Mouse (Mus musculus): Measurements from ENCODE around the gene Bdh1. TPM values are rescaled to one million over a fixed set of nuclear protein-coding genes. Genes with fewer than 3 reads are reported as not detected.

Gene Bdh1
- polyA plus RNA-seq, 1 experiment from 2014 or later: 67.7 TPM

DNA sequence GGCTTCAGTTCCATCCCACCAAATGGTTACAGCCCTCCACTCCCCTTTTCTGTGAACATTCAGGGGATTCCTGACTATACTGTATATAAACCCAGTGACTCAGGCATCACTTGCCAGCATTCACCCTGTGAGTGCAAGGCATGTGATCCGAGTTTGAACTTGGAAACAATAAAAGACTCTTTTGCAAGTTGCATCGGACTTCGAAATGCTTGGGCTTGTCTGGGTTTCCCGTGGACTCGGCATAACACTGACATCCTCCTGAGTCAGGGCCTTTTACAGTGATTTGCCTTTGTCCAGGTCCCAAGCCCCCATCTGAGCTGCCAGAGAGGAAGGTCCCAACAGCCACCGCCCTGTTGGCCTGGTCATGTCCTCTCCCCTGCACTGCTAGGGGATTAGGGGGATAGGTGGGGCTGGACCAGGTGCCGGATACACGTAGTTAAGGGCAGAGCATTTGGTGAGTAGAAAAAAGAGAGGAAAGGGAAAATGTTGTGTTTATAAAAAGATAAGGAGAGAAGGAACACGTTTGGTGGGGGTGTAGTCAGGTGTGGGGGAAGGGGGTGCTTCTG, 6.1 kb upstream of the Bdh1 start:
- no peaks in the 10 kb centered on the region for H3K27me3 ChIP-seq (replicated peaks)
- no peak for ATAC-seq (ENCODE audit: low FRiP score, low read depth)
- no peak overlapping the region for H3K4me2 ChIP-seq (replicated peaks)
- H3K9me3 ChIP-seq: no peaks in the 10 kb centered on the region
- no peak overlapping the region for H3K9ac ChIP-seq
- H3K4me3 ChIP-seq: no peak overlapping the region
- H3K36me3 ChIP-seq: no peaks in the 10 kb centered on the region
- WGBS: 63% methylated on average over 9 of the region's 9 CpGs
- H3K4me1 ChIP-seq: no peaks in the 10 kb centered on the region
- H3K27ac ChIP-seq: no peak overlapping the region

DNA sequence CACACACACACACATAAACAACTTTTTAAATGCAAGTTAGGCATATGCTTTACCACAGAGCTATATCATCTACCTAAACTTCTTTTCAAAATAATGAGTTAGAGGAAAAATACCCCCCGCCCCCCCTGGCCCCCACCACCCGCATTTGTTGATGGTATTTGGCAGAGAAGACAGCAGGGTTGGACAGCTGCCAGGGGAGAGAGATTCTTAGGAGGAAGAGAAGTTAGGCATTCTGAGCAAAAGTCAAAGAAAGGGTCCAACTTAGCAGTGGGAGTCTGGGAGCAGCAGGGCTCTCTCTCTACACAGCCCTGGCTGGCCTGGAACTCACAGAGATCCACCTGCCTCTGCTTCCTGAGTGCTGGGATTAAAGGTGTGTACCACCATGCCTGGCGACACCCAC, 3.4 kb upstream of the Bdh1 start:
- Histone ChIP-seq H3K4me3 (no peak overlapping the region), H3K27ac (no peak overlapping the region), H3K9ac (no peak overlapping the region), H3K27me3 (replicated peaks) (no peaks in the 10 kb centered on the region), H3K36me3 (no peaks in the 10 kb centered on the region), H3K4me2 (replicated peaks) (no peak overlapping the region), H3K4me1 (no peaks in the 10 kb centered on the region), H3K9me3 (no peaks in the 10 kb centered on the region)
- WGBS: 80% methylated on average over 3 of the region's 3 CpGs
- ATAC-seq (ENCODE audit: low FRiP score, low read depth): no peak

DNA sequence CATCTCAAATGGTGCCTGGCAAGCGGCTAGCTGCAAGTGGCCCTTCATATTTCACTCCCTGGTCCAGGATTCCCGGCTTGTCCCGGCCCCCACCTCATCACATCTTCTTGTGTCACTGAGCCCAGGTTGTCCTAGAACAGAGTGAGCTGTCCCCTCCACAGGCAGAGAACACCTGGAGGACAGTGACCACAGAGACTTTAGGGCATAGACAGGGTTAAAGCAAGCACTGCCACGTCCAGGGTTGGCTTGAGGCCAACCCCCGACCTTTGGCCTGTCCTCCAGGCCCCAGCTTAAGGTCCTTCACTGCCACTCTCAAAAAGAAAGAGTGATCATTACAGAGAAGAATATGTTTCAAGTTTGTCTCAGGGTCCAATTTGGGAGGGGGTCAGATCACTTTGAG, 2.6 kb upstream of the Bdh1 start:
- WGBS: 78% methylated on average over 5 of the region's 5 CpGs
- Histone ChIP-seq H3K27ac (no peak overlapping the region), H3K4me2 (replicated peaks) (no peak overlapping the region), H3K9me3 (no peaks in the 10 kb centered on the region), H3K36me3 (no peaks in the 10 kb centered on the region), H3K4me1 (no peaks in the 10 kb centered on the region), H3K9ac (no peak overlapping the region), H3K4me3 (no peak overlapping the region), H3K27me3 (replicated peaks) (no peaks in the 10 kb centered on the region)
- ATAC-seq (ENCODE audit: low FRiP score, low read depth): no peak

DNA sequence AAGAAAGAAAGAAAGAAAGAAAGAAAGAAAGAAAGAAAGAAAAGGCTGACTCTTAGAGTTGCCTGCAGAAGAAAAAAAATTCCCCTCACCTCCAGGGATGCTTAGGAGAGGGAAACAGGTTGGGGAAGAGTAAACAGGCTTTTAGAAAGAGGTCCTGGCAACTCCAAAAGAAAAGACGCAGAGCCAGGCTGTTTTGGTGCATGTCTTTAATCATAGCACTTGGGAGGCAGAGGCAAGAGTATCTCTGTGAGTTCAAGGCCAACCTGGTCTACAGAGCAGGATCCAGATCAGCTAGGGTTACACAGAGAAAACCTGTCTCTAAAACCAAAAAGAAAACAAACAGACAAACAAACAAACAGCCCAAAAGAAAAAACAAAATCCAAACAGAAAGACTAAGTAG, 642 bp downstream of the Bdh1 start:
- H3K27ac ChIP-seq: no peak overlapping the region
- 63% methylated on average over 1 of the region's 1 CpGs for WGBS
- no peak overlapping the region for H3K4me2 ChIP-seq (replicated peaks)
- no peak overlapping the region for H3K9ac ChIP-seq
- H3K4me3 ChIP-seq: no peak overlapping the region
- peaks cover 5% of the 10 kb centered on the region; the same call in 1 of the 2 replicates for H3K27me3 ChIP-seq (replicated peaks)
- no peaks in the 10 kb centered on the region for H3K4me1 ChIP-seq
- ATAC-seq (ENCODE audit: low FRiP score, low read depth): no peak
- no peaks in the 10 kb centered on the region for H3K36me3 ChIP-seq
- no peaks in the 10 kb centered on the region for H3K9me3 ChIP-seq

DNA sequence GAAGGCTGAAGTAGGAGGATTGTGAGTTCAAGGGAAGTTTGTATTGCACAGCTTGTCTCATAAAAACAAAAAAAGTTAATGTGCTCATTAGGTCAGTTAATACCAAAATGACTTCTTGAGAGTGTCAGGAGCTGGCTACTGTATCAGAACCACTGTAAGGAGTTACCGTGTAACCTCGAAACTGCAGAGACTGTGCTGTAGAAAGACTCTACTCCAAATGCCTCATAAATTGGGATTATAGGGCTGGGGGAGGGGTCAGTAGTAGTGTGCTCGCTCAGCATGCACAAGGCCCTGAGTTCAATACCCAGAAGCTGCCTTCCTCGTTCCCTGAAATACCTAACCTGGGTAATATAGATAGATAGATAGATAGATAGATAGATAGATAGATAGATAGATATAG, 1.3 kb downstream of the Bdh1 start:
- Histone ChIP-seq H3K27me3 (replicated peaks) (peaks cover 5% of the 10 kb centered on the region; the same call in 1 of the 2 replicates), H3K36me3 (no peaks in the 10 kb centered on the region), H3K4me1 (no peaks in the 10 kb centered on the region), H3K4me2 (replicated peaks) (no peak overlapping the region), H3K27ac (no peak overlapping the region), H3K9ac (no peak overlapping the region), H3K9me3 (no peaks in the 10 kb centered on the region), H3K4me3 (no peak overlapping the region)
- no peak for ATAC-seq (ENCODE audit: low FRiP score, low read depth)
- WGBS: 91% methylated on average over 4 of the region's 4 CpGs

DNA sequence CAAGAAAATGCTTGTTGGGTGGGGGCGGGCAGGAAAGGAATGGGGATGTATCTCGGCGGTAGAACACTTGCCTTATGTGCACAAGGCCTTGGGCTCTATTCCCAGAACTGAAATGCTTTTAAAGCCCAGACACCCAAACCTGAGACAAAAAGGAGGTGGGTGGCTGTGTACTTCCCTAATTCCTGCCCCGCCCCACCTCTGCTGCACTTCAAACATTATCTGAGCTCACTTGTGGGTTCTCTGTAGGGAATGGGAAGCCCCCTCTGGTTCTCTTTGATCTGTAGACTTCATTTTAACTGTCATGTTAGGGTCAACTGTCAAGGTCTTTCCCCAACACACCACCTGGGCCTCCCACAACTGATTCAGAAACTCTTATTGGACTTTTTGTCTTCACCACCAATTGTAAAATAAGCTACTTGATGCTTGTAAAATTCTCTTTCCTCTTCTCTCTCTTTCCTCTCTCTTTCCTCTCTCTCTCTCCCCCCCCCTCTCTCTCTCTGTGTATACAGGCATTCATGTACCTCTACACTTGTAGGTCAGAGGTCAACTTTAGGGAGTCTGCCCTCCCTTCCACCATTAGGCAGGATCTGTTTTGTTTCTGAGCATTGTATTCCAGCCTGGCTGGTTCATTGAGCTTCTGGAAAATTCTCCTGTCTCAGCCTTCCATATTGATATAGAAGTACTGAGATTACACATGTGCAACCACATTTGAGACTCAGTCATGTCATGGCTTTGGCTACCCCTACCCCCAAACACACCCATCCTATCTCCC, 2.5 kb downstream of the Bdh1 start:
- Histone ChIP-seq H3K27ac (no peak overlapping the region), H3K27me3 (replicated peaks) (peaks cover 5% of the 10 kb centered on the region; the same call in 1 of the 2 replicates), H3K9me3 (no peaks in the 10 kb centered on the region), H3K4me1 (no peaks in the 10 kb centered on the region), H3K9ac (no peak overlapping the region), H3K4me2 (replicated peaks) (no peak overlapping the region), H3K36me3 (no peaks in the 10 kb centered on the region), H3K4me3 (no peak overlapping the region)
- no peak for ATAC-seq (ENCODE audit: low FRiP score, low read depth)
- WGBS: 89% methylated on average over 4 of the region's 4 CpGs

DNA sequence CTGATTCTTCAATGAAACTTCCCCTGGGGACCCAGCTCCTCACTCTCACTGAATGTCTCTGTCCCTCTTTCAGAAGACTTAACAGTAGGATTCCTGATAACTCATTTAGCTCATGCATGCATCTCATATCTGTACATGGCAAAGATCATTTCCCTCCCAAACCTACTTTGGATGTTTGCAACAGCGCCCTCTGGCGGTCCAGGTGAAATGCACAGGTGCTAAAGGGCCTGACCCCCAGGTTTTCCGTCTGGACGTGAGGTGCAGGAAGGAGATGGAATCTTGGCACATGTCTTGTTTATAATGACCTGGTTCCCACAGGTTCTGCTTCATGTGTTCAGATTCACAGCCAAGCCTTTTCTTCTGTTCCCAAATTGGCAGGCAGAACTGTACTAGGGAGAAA, 3.4 kb downstream of the Bdh1 start:
- no peak for ATAC-seq (ENCODE audit: low FRiP score, low read depth)

DNA sequence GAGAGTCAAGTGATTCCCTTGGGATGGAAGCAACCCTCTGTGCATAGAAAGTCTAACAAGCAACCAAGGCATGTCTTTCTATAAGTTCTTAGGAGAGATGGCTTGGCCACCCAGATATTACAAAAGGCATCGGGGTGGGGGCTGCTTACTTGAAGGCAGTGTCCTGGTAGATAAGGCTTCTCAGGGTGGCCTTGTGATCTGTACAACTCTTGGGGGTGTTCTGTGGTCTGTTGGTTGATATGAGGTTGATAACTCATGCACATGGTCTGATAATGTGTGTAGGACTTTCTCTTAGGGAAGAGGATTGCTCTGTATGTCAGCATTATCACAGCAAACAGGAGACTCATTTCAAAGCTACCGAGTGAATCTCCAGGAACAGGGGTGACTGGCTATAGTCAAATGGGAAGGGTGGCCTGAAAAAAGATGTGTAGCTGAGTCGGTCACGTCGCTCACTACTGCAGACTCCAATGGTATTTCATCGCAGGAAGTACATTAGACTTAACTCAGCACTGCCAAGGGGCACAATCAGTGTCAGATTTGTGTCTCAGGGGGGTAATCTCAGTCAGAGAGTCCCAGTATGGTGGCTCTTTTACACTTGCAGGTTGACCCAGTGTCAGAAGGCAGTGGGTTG, 4.5 kb downstream of the Bdh1 start:
- no peaks in the 10 kb centered on the region for H3K9me3 ChIP-seq
- no peak overlapping the region for H3K9ac ChIP-seq
- no peak for ATAC-seq (ENCODE audit: low FRiP score, low read depth)
- 88% methylated on average over 6 of the region's 6 CpGs for WGBS
- peaks cover 5% of the 10 kb centered on the region; the same call in 1 of the 2 replicates for H3K27me3 ChIP-seq (replicated peaks)
- H3K36me3 ChIP-seq: no peaks in the 10 kb centered on the region
- H3K4me2 ChIP-seq (replicated peaks): no peak overlapping the region
- H3K4me1 ChIP-seq: 0 out of 2 replicates have a peak, but pooled peaks cover 3% of the 10 kb centered on the region
- no peak overlapping the region for H3K4me3 ChIP-seq
- no peak overlapping the region for H3K27ac ChIP-seq

More for the DNA sequence above, 3.4 kb downstream of the Bdh1 start:
- WGBS: 3% methylated on average over 4 of the region's 4 CpGs
- H3K9me3 ChIP-seq: no peaks in the 10 kb centered on the region
- H3K36me3 ChIP-seq: no peaks in the 10 kb centered on the region
- H3K27ac ChIP-seq: no peak overlapping the region
- H3K9ac ChIP-seq: no peak overlapping the region
- H3K27me3 ChIP-seq (replicated peaks): peaks cover 5% of the 10 kb centered on the region; the same call in 1 of the 2 replicates
- no peak overlapping the region for H3K4me3 ChIP-seq
- no peak overlapping the region for H3K4me2 ChIP-seq (replicated peaks)
- 0 out of 2 replicates have a peak, but pooled peaks cover 1% of the 10 kb centered on the region for H3K4me1 ChIP-seq

DNA sequence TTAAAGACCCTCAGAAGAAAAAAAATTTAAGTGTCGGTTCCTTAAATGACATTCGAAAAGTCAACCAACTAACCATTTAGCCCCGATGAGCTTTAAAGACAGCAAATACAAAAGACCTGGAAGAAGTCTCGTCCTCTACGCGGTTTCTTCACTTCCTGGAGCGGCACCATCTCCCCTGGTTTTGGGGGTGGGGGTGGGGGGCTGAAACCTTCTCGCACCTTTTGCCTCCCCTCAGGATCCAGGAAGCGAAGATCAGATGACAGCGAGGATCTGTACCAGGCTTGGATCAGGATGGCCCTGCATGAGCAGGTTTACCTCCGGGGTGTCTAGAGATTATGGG, 6.2 kb downstream of the Bdh1 start:
- H3K4me1 ChIP-seq: peaks cover 3% of the 10 kb centered on the region; the same call in 1 of the 2 replicates
- H3K9me3 ChIP-seq: no peaks in the 10 kb centered on the region
- H3K27me3 ChIP-seq (replicated peaks): peaks cover 5% of the 10 kb centered on the region; the same call in 1 of the 2 replicates
- peak overlapping the region; percentile 92 for H3K27ac ChIP-seq
- H3K4me3 ChIP-seq: peak overlapping the region; percentile 61
- peak overlapping the region; percentile 67 for H3K4me2 ChIP-seq (replicated peaks)
- H3K36me3 ChIP-seq: no peaks in the 10 kb centered on the region
- no peak for ATAC-seq (ENCODE audit: low FRiP score, low read depth)
- H3K9ac ChIP-seq: peak overlapping the region; percentile 81
- 4% methylated on average over 11 of the region's 11 CpGs for WGBS

DNA sequence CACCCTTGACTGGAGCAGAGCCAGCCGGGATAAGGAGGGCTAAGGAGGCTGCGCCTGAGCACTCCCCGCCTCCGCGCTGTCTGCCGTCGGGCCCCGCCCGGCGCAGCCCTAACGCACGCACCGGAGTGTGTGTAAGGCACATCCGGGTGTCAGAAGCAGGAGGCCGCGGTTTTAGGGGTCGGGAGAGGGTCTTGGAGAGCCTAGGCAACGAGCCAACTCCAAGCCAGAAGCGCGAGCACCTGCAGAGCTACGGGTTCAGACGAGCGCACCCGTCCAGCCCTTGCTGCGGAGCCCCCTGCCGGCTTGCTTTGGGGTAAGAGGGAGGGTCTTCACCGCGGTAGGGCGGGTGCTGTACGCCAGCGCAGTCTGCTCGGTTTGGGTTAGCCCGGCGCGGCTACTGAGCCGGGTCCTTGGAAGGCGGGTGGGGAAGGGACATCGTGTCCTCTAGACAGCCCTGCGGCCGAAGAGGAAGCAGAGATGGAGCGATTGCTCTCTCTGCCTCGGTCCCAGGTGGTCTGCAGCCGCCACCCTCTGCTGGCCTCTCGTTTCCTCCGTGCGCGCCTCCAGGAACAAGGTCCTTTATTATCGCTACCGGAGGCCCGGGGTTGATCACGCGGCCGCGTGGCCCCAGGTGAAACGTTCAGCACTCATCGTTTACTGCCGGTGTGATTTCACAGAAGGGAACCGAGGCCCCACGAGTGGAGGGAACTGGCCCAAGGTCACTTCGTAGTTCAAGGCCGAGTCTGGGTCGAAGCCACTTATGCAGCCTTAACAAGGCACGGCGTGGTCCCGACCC, 6.8 kb downstream of the Bdh1 start:
- Histone ChIP-seq H3K36me3 (no peaks in the 10 kb centered on the region), H3K27me3 (replicated peaks) (peaks cover 5% of the 10 kb centered on the region; the same call in 1 of the 2 replicates)
- under 1% methylated on average over 65 of the region's 65 CpGs for WGBS

DNA sequence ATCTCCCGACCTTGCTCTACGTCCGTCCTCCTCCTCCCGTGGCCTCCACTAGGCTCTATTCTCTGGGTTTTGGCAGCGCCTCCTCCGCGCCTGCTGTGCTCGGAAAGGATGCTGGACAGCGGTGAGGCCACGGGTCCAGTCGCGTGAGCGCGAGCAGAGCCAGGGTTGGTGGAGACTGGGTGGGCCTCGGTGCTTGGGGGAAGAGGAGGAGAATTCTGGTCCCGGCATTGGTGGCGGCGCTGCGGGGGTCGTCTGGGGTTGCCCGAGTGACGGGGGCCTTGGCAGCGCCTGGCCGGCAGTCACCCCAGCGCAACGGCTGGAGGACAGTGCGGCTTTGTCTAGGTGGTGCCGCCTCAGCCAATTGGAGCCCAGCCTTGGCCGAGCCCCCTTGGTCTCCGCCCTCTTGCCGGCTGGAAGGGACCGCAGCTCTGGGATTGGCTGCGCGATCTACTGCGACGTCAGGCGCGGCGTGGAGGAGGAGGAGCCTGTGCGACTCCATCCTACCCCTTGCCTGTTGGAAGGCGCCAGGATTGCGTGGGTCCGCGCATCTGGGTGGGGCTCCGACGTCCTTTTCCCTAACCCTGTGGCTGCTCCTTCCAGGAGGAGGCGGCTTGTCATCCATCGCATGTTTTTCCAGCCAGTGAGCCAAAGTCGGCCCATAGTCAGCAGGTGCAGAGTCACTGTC, 7.5 kb downstream of the Bdh1 start:
- H3K4me1 ChIP-seq: peaks cover 12% of the 10 kb centered on the region; the same call in 1 of the 2 replicates
- H3K27ac ChIP-seq: peak overlapping the region; percentile 92
- no peaks in the 10 kb centered on the region for H3K36me3 ChIP-seq
- ATAC-seq (ENCODE audit: low FRiP score, low read depth): peak; percentile 97
- WGBS: under 1% methylated on average over 49 of the region's 49 CpGs
- peak overlapping the region; percentile 81 for H3K9ac ChIP-seq
- H3K4me3 ChIP-seq: peak overlapping the region; percentile 61
- H3K27me3 ChIP-seq (replicated peaks): peaks cover 5% of the 10 kb centered on the region; the same call in 1 of the 2 replicates
- H3K4me2 ChIP-seq (replicated peaks): peak overlapping the region; percentile 67
- H3K9me3 ChIP-seq: no peaks in the 10 kb centered on the region

More for the DNA sequence above, 6.8 kb downstream of the Bdh1 start:
- peak overlapping the region; percentile 67 for H3K4me2 ChIP-seq (replicated peaks)
- peak; percentile 54 for ATAC-seq (ENCODE audit: low FRiP score, low read depth)
- no peaks in the 10 kb centered on the region for H3K9me3 ChIP-seq
- H3K27ac ChIP-seq: peak overlapping the region; percentile 92
- H3K9ac ChIP-seq: peak overlapping the region; percentile 81
- H3K4me1 ChIP-seq: peaks cover 6% of the 10 kb centered on the region; the same call in 1 of the 2 replicates
- peak overlapping the region; percentile 61 for H3K4me3 ChIP-seq
